Mouse (Mus musculus) Muller cell, postnatal 12 days (primary cell): Measurements from ENCODE around the gene Appl2.

Experiments used
- DNase-seq: peaks from one replicate; pipeline ENCODE4 v3.0.0-alpha.2; 2015; ENCODE audit errors: inconsistent ontology term

Appl2 gene

GRCm38 (mm10) chr10:83565449-83566441, 82.8 kb downstream of the Appl2 start:
- DNase-seq, result no peak

GRCm38 (mm10) chr10:83563005-83563404, 85.5 kb downstream of the Appl2 start:
- no peak for DNase-seq
